Mouse (Mus musculus) layer of hippocampus, adult 2 months (tissue): Measurements from ENCODE around the gene Xlr5a. TPM values are rescaled to one million over a fixed set of nuclear protein-coding genes. Genes with fewer than 3 reads are reported as not detected.
"Not testable (repeated sequence)": the region's sequence is repeated elsewhere in the genome, so short reads cannot be mapped to it uniquely, and the experiment has no call there.

ENCODE experiments used
- DNase-seq, 2 experiments: peaks; one replicate each; pipeline ENCODE4 v3.0.0; 2022; ENCODE audit warnings: low spot score in 2 of 2
- H3K27ac ChIP-seq: fragments of 200-600 bp; 2 replicates; pipeline ENCODE4 v1.8.1; 2022
- H3K4me3 ChIP-seq: fragments of 200-600 bp; 2 replicates; pipeline ENCODE4 v1.8.1; 2022; ENCODE audit warnings: mild to moderate bottlenecking
- CTCF ChIP-seq: fragments of 200-600 bp; conservative IDR thresholded peaks from 2 replicates; pipeline ENCODE4 v1.8.1; 2022; ENCODE audit warnings: antibody characterized with exemption, mild to moderate bottlenecking, moderate library complexity
- long read RNA-seq, 2 experiments: library from polyadenylated mRNA; stranded (forward); transcript quantifications; one replicate each; pipeline ENCODE4 v2.0.0; 2021; ENCODE audit warnings: borderline mapping rate in 2 of 2
- total RNA-seq, 2 experiments: library from RNA; stranded (reverse); gene quantifications; 2 replicates each; pipeline ENCODE4 v1.2.3; 2021

The Xlr5a gene
- total RNA-seq = not detected
- long read RNA-seq, experiment 1, partial matches to known transcripts = 0 of 2 reads
- long read RNA-seq, experiment 1, other reads (novel, unspliced or antisense) = 2 of 2 reads
- long read RNA-seq, experiment 2, partial matches to known transcripts = 0 of 3 reads
- long read RNA-seq, experiment 2, other reads (novel, unspliced or antisense) = 3 of 3 reads

DNA sequence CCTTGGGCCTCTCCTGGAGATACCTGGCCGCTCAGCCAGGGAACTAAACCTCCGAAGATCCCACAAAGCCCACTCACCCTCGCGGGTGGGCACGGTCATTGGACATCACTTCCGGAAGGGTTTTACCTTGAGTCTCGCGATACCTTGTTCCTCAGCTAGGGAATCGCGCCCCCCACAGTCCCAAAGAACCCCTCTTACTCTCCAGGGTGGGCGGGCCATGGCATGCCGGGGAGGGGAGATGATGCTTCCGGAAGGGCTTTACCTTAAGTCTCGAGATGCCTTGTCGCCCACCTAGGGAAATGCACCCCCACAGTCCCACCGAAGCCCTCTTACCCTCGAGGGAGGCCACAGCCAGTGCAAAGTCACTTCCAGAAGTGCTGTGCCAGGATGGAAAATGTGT is at the start of gene Xlr5a, which contains the start of gene Xlr5c:
Gene Xlr5a (minus strand): TSS at position 101 of the 400 bp plus-strand sequence.
Gene Xlr5c (minus strand): TSS at position 101 of the 400 bp plus-strand sequence.
- H3K27ac ChIP-seq, H3K4me3 ChIP-seq, DNase-seq: not testable (repeated sequence)

DNA sequence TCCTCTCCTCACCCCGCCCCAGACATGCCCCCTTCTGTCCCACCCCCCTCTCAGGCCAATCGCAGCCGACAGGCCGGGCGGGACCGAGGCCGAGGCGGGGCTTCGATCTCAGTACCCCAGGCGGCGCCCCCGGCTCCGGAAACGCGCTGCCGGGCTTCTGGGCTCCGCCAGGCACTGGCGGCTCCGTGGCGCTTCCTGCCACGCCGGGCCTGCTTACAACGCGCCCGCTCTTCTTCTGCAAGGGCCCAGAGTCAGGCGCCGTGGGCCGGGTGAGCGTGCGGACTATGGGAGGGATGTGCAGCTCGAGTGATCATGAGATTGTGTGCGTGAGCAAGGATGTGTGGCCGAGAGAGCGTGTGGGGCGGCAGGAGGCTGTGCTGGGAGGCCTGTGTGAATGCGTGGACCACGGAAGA is 49.7 kb upstream of the Xlr5a start, which contains the start of gene Zfp275:
Gene Zfp275 (plus strand): TSS at position 139 of the 413 bp plus-strand sequence.
- peak; percentile 64 to 66 for DNase-seq
- Histone ChIP-seq H3K4me3 (peak within 1 kb of the TSS; percentile 63), H3K27ac (peak within 1 kb of the TSS; percentile 75)
- TF ChIP-seq CTCF = no peak

DNA sequence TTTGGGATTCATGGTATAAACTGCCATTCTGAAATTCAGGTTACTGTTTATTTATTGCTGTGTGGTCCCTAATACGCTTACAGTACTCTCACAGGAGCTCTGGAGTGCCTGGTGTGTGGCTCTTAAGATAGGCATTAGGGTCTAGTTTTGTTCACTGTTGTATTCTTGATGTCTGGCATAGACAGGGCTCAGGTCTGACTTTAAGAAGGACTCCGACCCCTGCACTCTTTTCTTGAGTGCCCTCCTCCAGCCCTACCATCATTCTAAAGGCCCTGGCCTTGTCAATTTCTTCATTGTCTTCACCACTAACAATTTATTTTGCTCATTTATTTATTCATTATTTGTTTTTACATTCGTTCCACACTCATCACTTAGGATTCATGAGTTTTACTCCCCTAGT is 49.3 kb upstream of the Xlr5a start:
- H3K4me3 ChIP-seq = peak overlapping the region; percentile 63
- no peak for DNase-seq
- TF ChIP-seq CTCF = no peak
- H3K27ac ChIP-seq = no peak overlapping the region

DNA sequence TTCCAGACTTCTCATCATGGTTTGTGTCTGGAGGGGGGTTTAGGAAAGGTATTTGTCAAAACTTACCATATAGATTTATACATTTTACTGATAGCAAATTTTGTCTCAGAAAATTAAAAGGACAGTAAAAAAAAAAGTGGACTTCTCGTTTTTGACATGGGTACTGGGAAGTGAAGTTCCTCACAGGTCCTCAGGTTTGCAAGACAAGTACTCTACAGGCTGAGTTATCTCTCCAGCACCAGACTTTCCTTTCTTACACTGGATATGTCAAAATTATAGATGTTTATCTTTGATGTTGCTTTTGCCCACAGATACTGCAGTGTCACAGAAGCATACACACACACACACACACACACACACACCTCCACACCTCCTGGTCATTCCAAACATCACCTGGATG is 48.7 kb upstream of the Xlr5a start:
- Histone ChIP-seq H3K27ac (no peak overlapping the region), H3K4me3 (no peak overlapping the region)
- DNase-seq = no peak
- no peak for TF ChIP-seq CTCF

DNA sequence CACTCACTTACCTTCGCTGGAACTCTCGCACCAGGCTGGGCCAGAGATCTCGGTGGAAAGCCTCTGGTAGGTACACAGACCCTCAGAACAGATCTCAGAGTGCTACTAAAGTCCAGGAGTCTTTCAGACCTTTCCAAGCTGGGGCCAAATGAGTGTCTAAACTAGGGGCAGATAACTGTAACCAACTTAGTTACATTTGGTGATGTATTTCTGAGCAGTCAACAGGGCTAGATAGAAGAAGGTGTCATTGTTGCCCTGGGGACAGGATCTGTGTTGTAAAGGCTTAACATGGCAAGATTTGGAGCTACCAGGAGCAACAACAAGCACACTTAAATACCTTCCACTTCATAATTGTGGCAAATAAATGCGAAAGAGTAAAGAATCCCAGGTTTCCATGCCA is 44.0 kb upstream of the Xlr5a start, which contains the start of gene Gm45015:
Gene Gm45015 (minus strand): TSS at position 101 of the 400 bp plus-strand sequence.
- no peak for DNase-seq
- H3K27ac ChIP-seq = no peak within 1 kb of the TSS
- no peak within 1 kb of the TSS for H3K4me3 ChIP-seq
- TF ChIP-seq CTCF = no peak

DNA sequence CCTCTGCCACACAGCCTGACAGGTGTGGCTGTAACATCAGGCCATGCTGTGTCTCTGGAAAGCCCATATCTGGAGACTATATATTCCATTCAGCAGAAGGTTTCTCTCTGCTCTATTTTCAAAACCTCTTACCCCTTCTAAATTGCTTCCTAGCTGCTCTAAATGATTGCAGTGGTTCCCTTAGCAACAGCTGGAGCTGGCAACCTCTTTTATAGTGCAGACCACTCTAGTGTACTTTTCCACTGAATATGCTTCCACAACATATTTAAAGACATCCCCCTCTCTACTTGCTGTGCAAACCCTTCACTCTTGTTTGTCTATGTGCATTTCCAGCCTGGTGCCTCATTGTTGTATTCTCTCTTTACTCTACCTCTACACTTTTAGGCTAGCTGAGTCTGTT is 40.8 kb upstream of the Xlr5a start:
- no peak for TF ChIP-seq CTCF
- no peak for DNase-seq
- no peak overlapping the region for H3K27ac ChIP-seq
- no peak overlapping the region for H3K4me3 ChIP-seq

DNA sequence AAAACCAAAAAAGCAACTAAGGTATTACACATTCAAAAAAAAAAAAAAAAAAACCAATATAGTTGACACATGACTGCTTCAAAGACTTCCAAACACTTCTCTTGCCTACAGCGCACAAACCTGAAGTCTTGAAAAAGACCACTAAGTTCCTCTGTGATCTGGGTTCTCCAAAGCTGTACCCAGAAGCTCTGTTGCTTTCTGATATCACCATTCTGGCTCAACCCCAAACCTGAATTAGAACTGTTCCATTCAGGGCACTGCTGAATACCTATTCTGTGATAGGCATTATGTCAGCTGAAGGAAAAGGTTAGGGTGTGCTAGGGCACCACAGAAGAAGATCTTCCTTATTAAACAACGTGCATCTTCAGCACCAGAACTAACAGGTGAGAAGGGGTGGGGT is 34.4 kb upstream of the Xlr5a start:
- DNase-seq = no peak
- no peak overlapping the region for H3K4me3 ChIP-seq
- H3K27ac ChIP-seq = no peak overlapping the region
- TF ChIP-seq CTCF = no peak

DNA sequence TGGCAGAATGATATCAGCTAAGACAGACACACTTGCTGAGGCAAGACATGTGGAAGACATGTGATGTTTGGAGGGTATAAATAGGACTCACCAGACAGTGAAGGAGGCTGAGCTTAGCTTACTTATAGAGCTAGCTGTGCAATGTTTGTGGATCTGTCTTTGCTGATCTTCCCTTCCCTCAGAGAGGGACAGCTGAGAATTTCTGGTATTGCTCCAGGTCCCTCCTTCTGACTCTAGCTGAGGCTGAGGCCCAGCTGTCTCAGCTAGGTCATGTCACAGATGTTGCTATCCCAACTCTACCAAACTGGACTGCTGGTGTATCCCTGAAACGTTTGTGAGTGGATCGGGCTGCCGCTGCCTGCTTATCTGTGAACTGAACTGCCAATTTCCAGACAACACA is 28.3 kb upstream of the Xlr5a start:
- H3K27ac ChIP-seq = no peak overlapping the region
- no peak for TF ChIP-seq CTCF
- DNase-seq = no peak
- no peak overlapping the region for H3K4me3 ChIP-seq

DNA sequence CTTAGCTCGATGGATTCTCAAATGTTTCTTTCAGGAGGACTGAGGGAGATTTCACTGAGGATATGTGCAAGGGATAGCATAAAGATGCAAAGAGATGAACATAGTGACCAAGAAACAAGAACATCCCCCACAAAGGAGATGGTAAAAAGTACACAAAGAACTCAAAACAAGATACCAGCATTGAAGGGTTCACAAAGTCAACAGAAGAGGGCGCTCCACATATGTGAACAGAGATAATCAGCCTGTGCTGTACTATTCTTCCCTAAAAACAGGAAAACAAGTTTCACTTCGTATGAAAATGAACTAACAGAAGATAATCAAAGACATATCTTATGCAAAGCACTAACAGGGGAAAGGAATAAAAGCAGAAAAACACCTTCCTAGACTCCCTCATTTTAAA is 19.7 kb upstream of the Xlr5a start:
- H3K27ac ChIP-seq = no peak overlapping the region
- TF ChIP-seq CTCF = peak; percentile 82
- peak; percentile 11 to 34 for DNase-seq
- H3K4me3 ChIP-seq = no peak overlapping the region

DNA sequence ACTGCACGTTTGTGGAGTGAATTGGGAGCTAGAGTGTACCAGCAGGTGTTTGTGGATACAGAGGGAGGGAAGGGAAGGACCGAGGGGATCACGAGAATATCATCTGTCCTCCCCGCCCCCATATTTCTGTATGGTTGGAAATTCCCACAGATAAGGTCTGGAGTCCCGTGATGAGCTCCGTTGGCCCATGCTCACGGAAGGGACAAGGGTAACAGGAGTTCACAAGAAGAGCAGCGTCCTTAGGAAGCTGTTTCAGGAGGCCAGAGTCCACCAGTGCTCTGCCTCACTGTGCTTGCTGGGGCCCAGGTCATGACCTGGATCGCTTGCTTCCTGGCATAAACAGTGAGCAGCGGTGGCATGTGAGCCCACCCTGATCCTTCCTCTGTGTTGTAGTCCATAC is 3.0 kb upstream of the Xlr5a start:
- not testable (repeated sequence) for DNase-seq, H3K27ac ChIP-seq, H3K4me3 ChIP-seq

DNA sequence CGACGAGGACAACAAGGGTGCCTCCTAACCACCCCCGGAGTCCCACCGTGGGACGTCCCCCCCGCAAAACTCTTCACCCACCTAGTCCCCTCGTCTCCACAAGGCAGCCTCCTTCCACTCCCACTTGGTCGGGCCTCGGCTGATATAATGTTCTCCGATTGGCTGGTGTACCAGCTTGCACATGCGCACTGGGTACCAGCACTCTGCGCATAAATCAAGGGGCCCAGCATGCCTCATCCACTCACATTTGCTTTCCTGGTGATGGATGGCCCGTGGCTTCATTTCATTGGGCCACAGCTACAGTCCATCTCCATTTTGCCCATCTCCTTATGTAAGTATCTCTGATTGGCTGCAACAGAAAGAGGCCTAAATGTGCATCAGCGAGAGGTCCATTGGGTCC is 27.5 kb downstream of the Xlr5a start, which contains the start of gene Xlr3c:
Gene Xlr3c (minus strand): TSS at position 121 of the 400 bp plus-strand sequence.
- not testable (repeated sequence) for H3K27ac ChIP-seq, H3K4me3 ChIP-seq, DNase-seq

DNA sequence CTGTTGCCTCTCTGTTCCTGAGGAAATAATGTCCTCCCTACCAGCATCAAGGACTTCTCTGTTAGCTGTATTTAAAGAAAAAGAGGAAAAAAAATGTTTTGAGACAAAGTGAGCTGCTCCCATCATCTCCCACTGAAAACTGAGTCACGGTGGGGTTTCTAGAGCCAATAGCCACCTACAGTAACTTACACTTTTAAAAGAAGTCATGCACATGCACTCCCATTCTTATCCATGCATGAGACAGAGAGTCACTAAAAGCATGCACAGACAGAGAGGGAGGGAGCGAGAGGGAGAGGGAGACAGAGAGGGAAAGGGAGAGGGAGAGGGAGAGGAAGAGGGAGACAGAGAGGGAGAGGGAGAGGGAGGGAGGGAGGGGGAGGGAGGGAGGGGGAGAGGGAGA is 30.3 kb downstream of the Xlr5a start:
- H3K27ac ChIP-seq, H3K4me3 ChIP-seq, DNase-seq: not testable (repeated sequence)

DNA sequence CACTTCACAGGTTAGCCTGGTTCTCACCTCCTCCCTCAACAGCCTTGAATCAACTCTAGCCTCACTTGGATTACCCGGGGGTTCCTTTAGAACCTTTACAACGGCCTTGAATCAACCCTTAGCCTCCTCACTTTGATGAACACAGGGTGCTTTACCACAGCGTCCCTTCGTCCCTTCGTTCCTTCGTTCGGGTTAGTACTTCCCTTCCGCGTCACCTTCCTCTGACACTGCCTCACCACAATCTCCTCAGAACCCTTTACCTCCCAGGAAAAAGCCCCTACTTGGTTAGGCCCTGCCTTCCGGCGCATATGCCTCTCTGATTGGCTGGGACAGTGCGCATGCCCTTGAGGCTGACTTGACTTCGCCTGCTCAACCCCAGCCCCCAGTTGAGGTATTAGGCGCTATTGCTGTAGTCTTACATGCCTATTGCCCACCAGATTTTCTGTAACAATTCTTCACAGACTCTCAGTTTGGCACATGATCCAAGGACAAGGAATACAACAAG is 49.9 kb downstream of the Xlr5a start, which contains the start of gene Xlr4c:
Gene Xlr4c (minus strand): TSS at position 310 of the 505 bp plus-strand sequence.
- not testable (repeated sequence) for H3K4me3 ChIP-seq, H3K27ac ChIP-seq, DNase-seq

DNA sequence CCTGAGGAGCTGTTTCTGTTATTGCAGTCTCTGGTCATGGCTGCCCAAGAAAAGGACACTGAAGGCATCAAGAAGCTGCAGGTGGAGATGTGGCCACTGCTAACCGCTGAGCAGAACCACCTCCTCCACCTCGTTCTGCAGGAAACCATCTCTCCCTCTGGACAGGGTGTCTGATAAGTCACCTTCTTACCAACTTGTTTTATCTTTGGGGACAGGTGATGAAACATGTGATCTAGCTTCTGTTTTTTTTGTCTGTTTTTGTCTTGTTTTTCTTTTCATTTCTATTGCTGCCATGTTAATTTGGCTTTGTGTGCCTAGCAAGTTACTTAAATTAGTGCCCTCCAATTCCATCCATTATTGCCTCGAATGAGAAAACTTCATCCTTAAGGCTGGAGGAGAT is 63.5 kb downstream of the Xlr5a start:
- no peak for DNase-seq
- peak overlapping the region; percentile 96; the same call in 1 of the 2 replicates for H3K27ac ChIP-seq
- peak overlapping the region; percentile 69 for H3K4me3 ChIP-seq
- no peak for TF ChIP-seq CTCF
